Mouse (Mus musculus): ENCODE results near the gene Rcan1. TPM values are rescaled to one million over a fixed set of nuclear protein-coding genes. Genes with fewer than 3 reads are reported as not detected.
A peak's percentile ranks its signal among the peaks of the same experiment; 100 is the strongest.

Gene Rcan1
- total RNA-seq, 2 experiments from 2014 or later = 44.8 to 46.5 TPM

GRCm38 (mm10) chr16:92399490-92400458, 70.9 kb downstream of the Rcan1 start:
- peak; percentile 67 to 69 for DNase-seq

GRCm38 (mm10) chr16:92398574-92399118, 72.0 kb downstream of the Rcan1 start:
- no peak for DNase-seq

GRCm38 (mm10) chr16:92397745-92398573, 72.7 kb downstream of the Rcan1 start:
- no peak for DNase-seq

GRCm38 (mm10) chr16:92393732-92394131, 76.9 kb downstream of the Rcan1 start:
- no peak for DNase-seq

- DNase-seq = no peak
These were observed 83.0 kb downstream of the Rcan1 start for GRCm38 (mm10) chr16:92387692-92388091.

GRCm38 (mm10) chr16:92385062-92385461, 85.6 kb downstream of the Rcan1 start:
- peak in 1 of 2 experiments; percentile 24 for DNase-seq

GRCm38 (mm10) chr16:92383412-92383811, 87.3 kb downstream of the Rcan1 start:
- DNase-seq = no peak

- peak; percentile 52 to 55 for DNase-seq
These were observed 88.2 kb downstream of the Rcan1 start for GRCm38 (mm10) chr16:92382508-92382907.

- no peak for DNase-seq
These were observed 89.6 kb downstream of the Rcan1 start for GRCm38 (mm10) chr16:92381092-92381491.

GRCm38 (mm10) chr16:92376976-92377375, 93.7 kb downstream of the Rcan1 start:
- DNase-seq = peak in 1 of 2 experiments; percentile 20

- DNase-seq = no peak
These were observed 99.0 kb downstream of the Rcan1 start for GRCm38 (mm10) chr16:92371623-92372022.

GRCm38 (mm10) chr16:92369260-92369659, 101.4 kb downstream of the Rcan1 start:
- DNase-seq = no peak

GRCm38 (mm10) chr16:92365477-92365876, 105.2 kb downstream of the Rcan1 start:
- DNase-seq = no peak

GRCm38 (mm10) chr16:92360711-92361110, 110.0 kb downstream of the Rcan1 start:
- no peak for DNase-seq

GRCm38 (mm10) chr16:92359229-92359628, 111.4 kb downstream of the Rcan1 start, which contains the start of gene Kcne1:
Kcne1 (minus strand) TSS chr16:92359468.
- no peak for DNase-seq

- no peak for DNase-seq
These were observed 111.9 kb downstream of the Rcan1 start for GRCm38 (mm10) chr16:92358734-92359133.

- no peak for DNase-seq
These were observed 113.1 kb downstream of the Rcan1 start for GRCm38 (mm10) chr16:92357566-92357965.

GRCm38 (mm10) chr16:92357023-92357422, 113.6 kb downstream of the Rcan1 start:
- no peak for DNase-seq

- no peak for DNase-seq
These were observed 114.7 kb downstream of the Rcan1 start for GRCm38 (mm10) chr16:92355982-92356381.

- no peak for DNase-seq
These were observed 115.3 kb downstream of the Rcan1 start for GRCm38 (mm10) chr16:92355366-92355765.

- DNase-seq = no peak
These were observed 116.8 kb downstream of the Rcan1 start for GRCm38 (mm10) chr16:92353897-92354296.

GRCm38 (mm10) chr16:92353295-92353694, 117.4 kb downstream of the Rcan1 start:
- no peak for DNase-seq

GRCm38 (mm10) chr16:92348941-92349340, 121.7 kb downstream of the Rcan1 start:
- peak; percentile 17 to 31 for DNase-seq

Data from layer of hippocampus, postnatal 36 days (tissue).